Mouse (Mus musculus) myocyte (in vitro differentiated cells): ENCODE results near the gene Syde2.

Experiments
- CEBPB ChIP-seq: IDR thresholded peaks from 2 replicates; pipeline ENCODE4 v1.6.1; 2011; ENCODE audit warnings: mild to moderate bottlenecking, moderate library complexity; ENCODE audit not compliant: poor library complexity, insufficient read depth, severe bottlenecking
- E2F4 ChIP-seq: IDR thresholded peaks from one replicate; pipeline ENCODE4 v1.6.1; 2011; ENCODE audit warnings: mild to moderate bottlenecking, control low read depth, moderate library complexity; ENCODE audit not compliant: insufficient read depth
- MAX ChIP-seq: IDR thresholded peaks from one replicate; pipeline ENCODE4 v1.6.1; 2011; ENCODE audit warnings: low read depth, mild to moderate bottlenecking, control low read depth
- MYOD1 ChIP-seq, 3 experiments: IDR thresholded peaks; one replicate each; pipeline ENCODE4 v1.6.1; 2011; ENCODE audit warnings: control low read depth in 2 of 3, low read depth in 2 of 3, mild to moderate bottlenecking in 2 of 3, moderate library complexity in 1 of 3; ENCODE audit not compliant: insufficient read length in 2 of 3, control insufficient read depth in 1 of 3
- MYOG ChIP-seq, 3 experiments: IDR thresholded peaks; one replicate each; pipeline ENCODE4 v1.6.1; 2011; ENCODE audit warnings: control low read depth in 2 of 3, low read depth in 2 of 3, mild to moderate bottlenecking in 2 of 3; ENCODE audit not compliant: insufficient read length in 2 of 3, control insufficient read depth in 1 of 3, insufficient read depth in 1 of 3
- POLR2A ChIP-seq: IDR thresholded peaks from one replicate; pipeline ENCODE4 v1.6.1; 2011; ENCODE audit warnings: low read depth, mild to moderate bottlenecking, control low read depth, moderate library complexity; ENCODE audit not compliant: insufficient read length
- POLR2AphosphoS2 ChIP-seq: IDR thresholded peaks from one replicate; pipeline ENCODE4 v1.6.1; 2011; ENCODE audit warnings: low read depth, control low read depth; ENCODE audit not compliant: insufficient read length
- TCF3 ChIP-seq: IDR thresholded peaks from one replicate; pipeline ENCODE4 v1.6.1; 2011; ENCODE audit warnings: low read depth, control low read depth; ENCODE audit not compliant: insufficient read length
- USF1 ChIP-seq: IDR thresholded peaks from one replicate; pipeline ENCODE4 v1.6.1; 2011; ENCODE audit warnings: low read depth, mild to moderate bottlenecking, control low read depth, moderate library complexity

DNA sequence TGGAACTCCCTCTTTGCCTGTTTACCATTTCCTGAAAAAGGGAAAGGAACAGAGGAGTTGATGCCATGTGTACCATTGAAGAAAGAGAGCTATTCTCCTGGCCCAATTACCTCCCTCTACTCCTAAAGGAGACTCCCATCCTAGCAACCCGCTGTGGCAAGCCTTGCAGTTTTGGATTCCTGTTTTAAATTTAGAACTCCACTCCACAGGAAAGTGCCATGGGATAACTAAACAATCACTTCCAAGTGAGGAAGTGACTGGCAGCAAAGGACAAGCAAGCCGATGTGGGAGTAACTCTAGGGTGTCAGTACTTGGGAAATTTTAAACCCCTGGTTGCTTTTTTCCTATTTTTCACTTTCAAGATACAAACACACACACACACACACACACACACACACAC, 41.0 kb upstream of the Syde2 start:
- TF ChIP-seq POLR2A, result no peak
- no peak for TF ChIP-seq CEBPB
- TF ChIP-seq E2F4, result no peak
- no peak for TF ChIP-seq USF1
- no peak for TF ChIP-seq MAX
- TF ChIP-seq POLR2AphosphoS2, result no peak
- TF ChIP-seq TCF3, result no peak
- TF ChIP-seq MYOG (IDR thresholded peaks at IDR 0.05; ENCODE audit: control insufficient read depth in 1 of 3, insufficient read depth in 1 of 3, insufficient read length in 2 of 3, low read depth in 2 of 3), result no peak
- no peak for TF ChIP-seq MYOD1 (IDR thresholded peaks at IDR 0.05; ENCODE audit: control insufficient read depth in 1 of 3, insufficient read length in 2 of 3, low read depth in 2 of 3)
